Mouse (Mus musculus) T-helper 17 cell (primary cell): Measurements from ENCODE around the gene Nr2f6.

Source experiments
- in situ Hi-C, 2 experiments: fragments of 300-600 bp; cut with MboI, MseI; formaldehyde crosslinking; loops; 1 replicate in 1 of 2; 2 replicates in 1 of 2; pipeline ENCODE4 v1.15.1; 2025; ENCODE audit warnings: high pct_unique_total_duplicates in 2 of 2

Nr2f6 gene

DNA sequence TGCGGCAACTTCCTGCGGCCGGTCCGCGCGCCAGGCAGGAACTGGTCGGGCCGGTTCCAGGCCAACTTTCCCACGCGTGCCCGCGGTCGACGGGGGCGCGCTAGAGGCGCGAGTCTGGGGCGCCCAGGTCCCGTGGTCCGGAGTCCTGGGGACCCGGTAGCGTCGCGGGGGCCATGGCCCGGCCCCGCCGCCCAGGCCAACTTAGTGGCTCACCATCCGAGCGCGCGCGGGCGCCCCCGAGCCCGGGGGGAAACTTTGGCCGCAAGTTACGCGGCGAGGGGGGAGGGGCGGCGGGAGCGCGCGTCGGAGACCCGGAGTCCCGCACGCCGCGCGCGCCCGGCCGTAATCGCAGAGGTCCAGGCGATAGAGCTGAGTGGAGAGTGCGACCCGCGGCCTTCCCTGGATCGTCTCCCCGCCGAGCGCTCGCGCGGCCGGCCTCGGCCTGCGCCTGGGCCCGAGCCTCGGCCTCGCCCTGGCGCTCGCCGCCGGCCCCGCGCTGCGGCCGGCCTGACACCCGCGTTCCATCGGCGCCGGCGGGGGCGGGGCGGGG is at the start of gene Nr2f6:
Nr2f6 (minus strand) TSS at position 540 of the 550 bp plus-strand sequence.
- in situ Hi-C loops, result no loop called here

DNA sequence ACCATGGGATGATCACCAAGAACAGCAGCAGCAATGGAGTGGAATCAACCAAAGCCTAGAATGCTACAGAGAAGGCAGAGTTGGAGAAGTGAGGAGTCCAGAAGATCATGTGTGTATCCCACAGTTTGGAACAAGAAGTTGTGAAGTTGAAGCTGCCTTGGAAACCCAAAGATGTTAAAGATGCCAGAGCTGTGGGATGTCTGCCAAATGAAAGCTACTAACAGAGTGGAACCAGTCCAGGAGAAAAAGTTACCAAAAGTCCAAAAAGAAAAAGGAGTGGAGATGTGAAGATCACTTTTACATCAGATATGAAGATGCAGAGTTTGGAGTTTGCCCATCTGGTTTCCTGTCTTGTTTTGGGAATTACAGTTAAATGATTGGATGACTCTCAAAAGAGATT is 40.4 kb upstream of the Nr2f6 start:
- in situ Hi-C loops, result no loop called here

DNA sequence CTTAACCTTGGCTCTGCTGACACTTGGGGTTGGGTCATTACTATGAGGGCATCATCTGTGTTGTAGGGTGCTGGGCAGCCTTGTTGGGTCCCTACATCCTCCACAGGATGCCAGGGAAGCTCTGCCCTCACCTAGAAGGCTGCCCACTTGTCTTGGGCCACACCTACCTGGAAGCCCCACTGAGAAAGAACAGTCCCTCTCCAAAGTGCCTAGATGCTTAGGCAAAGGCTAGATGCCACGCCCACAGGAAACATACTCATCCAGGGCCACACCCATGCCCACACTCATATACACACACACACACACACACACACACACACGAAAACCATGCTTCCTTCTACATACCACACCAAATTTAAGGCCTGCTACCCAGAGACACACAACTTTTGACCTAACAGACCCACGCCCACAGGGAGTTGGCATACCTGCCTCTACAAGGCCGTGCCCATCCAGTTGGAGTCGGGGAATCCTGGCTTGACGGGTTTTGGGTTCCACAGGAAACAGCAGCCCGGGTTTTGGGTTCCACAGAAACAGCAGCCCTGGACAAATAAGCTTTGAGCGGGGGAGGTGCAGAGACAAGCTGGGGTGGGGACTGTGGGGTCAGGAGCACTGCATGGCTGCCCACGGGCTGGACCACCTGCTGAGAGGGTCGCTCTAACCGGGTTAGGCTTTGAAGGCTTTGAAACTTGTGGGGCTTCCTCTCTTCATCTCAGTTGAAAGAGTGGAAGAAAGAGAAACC is 29.9 kb upstream of the Nr2f6 start:
- in situ Hi-C loops, result loop anchor here in 1 of 2 experiments (5.0 kb wide), 1 partner anchor 1116 kb away; no protein-coding TSS in a partner anchor

DNA sequence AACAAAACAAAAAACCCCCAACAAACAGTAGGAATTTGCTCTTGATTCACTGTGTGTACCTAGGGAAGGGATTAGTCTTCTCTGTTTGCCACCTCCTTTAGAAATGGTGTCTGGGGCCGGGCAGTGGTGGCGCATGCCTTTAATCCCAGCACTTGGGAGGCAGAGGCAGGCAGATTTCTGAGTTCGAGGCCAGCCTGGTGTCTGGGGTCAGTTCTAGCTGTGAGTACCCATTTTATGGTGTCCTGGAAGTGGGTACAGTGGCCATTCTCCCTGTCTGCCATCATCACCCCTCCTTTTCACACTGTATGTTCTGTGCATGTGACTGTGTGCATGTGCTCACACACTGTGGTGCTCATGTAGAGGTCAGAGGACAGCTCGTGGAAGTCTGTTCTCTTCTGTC is 26.5 kb upstream of the Nr2f6 start:
- in situ Hi-C loops, result loop anchor here in 1 of 2 experiments (5.0 kb wide), 2 partner anchors 36 to 71 kb away; partner anchors contain the start of gene Ocel1

DNA sequence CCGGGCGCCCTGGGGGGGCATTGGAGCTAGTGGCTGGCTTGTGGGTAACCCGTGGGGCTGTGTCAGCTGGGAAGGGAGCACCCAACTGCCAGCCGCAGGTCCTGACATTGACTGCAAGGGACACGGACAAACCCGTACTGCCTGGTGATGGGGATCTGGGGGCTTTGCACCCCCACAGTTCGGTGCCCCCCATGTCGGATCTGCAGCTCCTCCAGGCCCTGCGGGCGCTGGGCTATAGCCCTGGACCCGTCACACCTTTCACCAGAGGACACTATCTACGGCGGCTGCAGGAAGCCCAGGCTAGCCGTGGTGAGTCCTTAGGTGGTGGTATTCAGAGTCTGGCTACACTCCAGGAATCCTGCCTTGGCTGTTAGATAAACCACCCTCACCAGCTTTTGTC is 25.7 kb upstream of the Nr2f6 start:
- in situ Hi-C loops, result loop anchor here in 1 of 2 experiments (5.0 kb wide), 2 partner anchors 35 to 70 kb away; partner anchors contain the start of gene Ocel1

DNA sequence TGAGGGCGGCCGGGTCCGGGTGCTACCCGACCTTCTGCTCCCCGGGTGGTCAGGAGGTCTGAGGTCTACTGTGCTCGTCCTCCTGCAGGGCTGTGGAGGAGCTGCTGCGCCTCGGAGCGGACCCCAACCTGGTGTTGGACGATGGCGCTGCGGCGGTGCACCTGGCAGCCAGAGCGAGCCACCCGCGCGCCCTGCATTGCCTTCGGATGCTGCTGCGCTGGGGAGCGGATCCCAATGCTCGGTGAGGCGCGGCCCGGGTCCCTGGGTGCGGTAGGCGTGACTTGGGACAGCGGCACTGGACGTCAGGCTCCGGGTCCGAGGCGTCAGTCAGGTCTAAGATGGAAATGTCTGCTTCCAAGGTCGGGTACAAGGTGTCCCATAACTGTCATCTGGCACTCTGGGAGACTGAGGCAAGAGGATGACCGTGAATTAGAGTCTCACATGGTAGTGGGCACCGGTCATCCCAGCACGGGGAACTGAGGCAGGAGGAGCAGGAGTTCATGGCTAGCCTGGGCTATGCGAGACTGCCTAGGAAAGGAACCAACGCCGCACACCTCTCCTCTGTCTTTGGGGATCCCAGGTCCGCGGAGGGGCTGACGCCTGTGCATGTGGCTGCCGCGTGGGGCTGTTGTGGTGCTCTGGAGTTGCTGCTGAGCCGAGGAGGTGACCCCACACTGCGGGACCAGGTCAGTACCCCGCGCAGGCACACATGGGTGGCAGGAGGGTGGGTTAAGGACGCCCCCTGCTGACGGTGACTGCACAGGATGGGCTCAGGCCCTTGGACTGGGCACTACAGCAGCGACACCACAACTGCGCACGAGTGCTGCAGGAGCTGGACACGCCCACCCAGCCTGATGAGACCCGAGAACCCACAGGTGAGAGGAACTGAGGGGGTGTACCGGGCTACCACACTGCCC is 24.6 kb upstream of the Nr2f6 start:
- in situ Hi-C loops, result loop anchor here in 1 of 2 experiments (5.0 kb wide), 2 partner anchors 34 to 69 kb away; partner anchors contain the start of gene Ocel1

DNA sequence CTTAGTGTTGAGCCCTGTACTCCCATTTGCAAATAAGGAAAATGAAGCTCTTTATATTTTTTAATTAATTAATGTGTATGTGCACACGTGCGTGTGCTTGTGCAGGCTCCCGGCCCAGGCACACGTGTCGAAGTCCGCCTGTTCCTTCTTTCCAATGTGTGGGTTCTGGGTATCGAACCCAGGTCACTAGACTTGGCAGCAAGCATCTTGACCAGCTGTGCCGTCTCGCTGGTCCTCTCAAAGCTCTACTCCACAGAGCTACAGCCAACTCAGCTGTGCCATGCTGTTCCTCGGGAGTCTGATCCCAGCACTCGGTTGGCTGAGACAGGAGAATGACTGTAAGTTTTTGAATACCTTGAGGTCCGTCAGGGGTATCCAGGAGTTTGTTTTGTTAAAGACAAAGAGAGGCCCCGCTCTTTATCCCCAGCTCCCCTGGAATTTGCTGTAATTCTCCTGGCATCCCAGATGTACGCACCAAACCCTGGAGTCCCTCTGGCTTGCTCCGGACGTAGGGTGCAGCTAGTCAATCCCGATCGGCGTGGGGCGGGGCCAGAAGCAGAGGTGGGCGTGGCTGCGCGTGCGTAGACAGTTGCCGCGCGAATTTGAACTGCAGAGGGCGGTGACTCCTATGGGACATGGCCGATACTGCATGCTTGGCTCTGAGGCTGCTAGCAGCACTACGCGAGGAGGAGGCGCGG is 23.8 kb upstream of the Nr2f6 start, which contains the start of gene Ankle1:
Ankle1 (plus strand) TSS at position 610 of the 698 bp plus-strand sequence.
- in situ Hi-C loops, result loop anchor here in 1 of 2 experiments (5.0 kb wide), 2 partner anchors 33 to 68 kb away; partner anchors contain the start of gene Ocel1

DNA sequence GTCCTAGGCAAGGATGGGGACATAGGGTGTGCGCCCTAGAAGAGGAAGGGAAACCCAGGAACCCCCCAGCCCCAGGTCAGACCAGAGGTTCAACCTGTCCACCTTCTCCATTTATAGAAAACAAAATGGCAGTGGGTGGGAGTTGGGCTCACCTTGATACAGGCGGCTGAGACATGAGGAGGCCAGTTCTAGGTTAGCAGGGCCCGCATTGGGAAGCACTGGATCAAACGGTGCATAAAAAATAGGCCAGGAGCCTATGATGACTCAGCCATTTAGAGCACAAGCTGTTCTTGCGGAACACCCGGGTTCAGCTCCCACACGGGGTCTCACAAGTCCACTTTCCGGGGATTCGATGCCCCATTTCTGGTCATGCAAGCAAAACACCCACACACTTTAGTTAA is 23.2 kb upstream of the Nr2f6 start:
- in situ Hi-C loops, result loop anchor here in 1 of 2 experiments (5.0 kb wide), 2 partner anchors 33 to 68 kb away; partner anchors contain the start of gene Ocel1

DNA sequence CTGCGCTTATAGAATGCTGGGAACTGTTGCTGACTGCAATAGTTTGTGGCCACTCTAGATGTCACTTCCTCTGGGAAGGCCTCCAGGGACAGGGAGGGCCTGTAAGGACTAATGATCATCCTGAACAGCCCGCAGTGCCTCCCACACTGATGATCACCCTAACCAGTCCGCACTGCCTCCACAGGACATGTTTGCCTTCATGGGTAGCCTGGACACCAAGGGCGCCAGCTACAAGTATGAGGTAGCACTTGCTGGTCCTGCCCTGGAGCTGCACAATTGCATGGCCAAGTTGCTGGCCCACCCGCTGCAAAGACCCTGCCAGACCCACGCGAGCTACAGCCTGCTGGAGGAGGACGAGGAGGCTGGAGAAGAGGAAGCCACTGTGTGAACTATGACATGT is 22.3 kb upstream of the Nr2f6 start:
- in situ Hi-C loops, result no loop called here

DNA sequence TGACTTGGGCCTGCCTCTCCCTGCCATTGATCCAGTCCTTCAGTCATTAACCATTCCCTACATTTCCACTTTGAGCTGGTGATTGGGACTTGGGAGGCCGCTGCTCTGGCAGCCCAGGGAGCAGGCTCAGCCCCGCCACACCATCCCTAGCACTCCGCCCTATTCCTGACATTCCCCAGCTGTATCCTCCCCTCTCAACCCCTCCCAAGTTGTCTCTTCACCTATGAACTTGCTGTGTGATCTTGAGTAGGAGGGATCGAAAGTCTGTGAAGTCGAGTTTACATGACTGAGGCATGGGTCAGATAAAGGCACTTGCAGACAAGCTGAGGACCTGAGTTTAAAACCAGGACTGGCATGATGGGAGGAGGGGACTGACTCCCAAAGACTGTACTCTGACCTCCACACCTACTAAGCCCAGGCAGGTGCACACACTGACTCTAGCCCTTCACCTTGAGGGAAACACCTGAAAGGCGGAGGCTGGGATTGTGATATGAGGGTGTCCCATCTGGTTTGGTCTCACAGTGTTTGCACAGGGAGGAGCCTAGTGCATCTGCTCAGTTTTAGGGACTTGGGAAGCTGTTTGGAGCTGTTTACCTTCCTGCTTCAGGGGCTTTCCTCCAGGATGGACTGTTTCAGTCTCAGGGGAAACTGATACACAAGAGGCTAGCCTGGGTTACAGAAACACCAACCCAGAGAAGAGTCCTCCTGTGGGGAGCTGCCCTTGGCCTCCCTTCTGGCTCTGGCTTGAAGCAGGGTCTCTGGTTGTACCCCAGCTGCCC is 21.5 kb upstream of the Nr2f6 start:
- in situ Hi-C loops, result no loop called here

DNA sequence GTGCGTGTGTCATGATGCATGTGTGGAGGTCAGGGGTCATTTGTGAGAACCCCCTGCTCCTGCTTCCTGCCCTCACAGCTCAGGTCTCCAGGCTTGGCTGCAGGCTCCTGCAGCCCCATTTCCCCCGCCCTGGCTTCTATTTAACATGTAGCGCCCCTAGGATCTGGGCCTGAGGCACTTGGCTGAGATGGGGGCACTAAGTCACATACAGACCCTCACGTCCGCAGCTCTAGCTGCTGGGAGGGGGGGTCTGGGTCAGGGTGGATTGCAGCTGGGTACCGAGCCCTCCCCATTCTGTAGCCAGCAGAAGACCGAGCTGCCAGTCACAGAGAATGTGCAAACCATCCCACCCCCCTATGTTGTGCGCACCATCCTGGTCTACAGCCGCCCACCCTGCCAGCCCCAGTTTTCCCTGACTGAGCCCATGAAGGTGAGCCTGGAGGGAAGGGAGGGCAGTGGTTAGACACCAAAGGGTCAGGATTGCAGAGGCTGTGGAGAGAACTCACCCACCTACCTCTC is 20.7 kb upstream of the Nr2f6 start:
- in situ Hi-C loops, result no loop called here

DNA sequence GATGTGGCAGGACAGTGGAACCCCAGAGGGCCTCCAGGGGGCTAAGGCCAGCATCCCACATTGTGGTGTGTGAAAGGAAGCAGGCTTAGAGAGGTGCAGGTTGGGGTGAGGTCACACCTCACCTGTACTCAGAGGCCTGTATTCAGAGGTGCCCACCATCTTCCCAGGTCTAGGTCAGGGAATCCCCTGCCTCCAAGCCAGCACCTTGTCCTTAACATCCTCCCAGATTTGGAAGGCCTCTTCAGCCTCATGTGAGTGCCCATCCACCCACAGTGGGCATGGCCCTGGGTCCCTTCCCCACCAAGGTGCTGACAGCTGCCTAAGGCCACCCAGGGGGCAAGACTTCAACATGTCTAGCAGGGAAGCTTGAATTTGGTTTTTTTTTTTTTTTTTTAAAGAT is 19.7 kb upstream of the Nr2f6 start:
- in situ Hi-C loops, result no loop called here

DNA sequence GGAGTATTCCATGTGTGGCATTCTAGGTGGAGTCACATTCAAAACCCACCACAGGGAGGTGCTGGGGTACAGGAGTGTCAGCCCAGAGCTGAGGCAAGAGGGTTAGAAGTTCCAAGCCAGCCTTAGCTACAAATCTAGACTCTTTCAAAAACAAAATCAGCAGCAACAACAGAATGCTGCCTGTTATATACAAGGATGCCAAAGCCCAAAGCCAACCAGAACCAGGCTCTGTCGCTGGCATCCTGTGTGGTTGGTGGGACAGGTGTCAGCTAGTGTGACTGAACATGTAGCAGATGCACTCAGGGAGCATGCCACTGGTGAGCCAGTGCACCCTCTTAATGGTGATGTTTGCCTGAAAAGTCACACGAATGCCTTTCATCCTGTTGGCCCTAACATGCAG is 19.1 kb upstream of the Nr2f6 start:
- in situ Hi-C loops, result no loop called here

DNA sequence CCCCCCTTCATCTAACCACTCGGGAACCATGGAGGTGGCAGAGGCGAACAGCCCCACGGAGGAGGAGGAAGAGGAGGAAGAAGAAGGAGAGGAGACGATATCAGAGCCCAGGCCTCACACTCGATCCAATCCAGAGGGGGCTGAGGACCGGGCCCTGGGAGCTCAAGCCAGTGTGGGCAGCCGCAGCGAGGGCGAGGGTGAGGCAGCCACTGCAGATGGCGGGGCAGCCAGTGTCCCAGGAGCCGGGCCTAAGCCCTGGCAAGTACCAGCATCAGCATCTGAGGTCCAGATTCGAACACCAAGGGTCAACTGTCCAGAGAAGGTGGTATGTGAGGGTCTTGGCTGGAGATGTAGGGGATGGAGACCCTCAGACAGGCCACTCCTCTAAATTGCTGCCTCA is 15.9 kb upstream of the Nr2f6 start:
- in situ Hi-C loops, result no loop called here

DNA sequence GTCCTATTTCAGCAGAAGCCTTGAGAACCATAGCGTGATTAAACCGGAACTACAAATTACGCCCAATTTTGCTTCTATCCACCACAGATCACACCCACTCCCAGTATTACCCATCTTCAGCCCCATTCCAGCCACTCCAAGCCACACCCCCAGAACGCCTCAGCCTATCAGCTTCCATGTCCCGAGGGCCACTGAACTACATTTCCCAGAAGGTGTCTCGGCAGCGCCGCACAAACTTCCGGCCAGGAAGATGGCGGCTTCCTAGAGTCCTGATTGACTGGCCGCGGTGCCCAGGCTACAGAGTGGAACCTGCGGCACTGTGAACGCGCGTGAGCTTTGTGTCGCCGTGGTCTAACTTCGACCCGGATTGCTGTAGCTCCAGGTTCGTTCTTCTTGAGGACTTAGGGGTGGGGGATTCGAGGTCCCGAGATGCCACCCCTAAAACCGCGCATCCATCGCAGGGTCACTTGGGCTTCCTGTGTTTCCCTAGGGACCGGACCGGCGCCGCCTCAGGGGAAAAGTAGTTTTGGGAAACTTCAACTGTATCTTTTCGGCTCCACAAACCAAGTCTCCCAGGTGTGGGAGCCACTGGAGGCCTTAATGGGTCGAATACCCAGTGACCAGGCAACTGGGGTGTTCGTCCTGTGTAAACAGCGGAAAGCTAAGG is 15.0 kb upstream of the Nr2f6 start, which contains the start of gene Babam1:
Babam1 (plus strand) TSS at position 223 of the 667 bp plus-strand sequence.
- in situ Hi-C loops, result no loop called here

DNA sequence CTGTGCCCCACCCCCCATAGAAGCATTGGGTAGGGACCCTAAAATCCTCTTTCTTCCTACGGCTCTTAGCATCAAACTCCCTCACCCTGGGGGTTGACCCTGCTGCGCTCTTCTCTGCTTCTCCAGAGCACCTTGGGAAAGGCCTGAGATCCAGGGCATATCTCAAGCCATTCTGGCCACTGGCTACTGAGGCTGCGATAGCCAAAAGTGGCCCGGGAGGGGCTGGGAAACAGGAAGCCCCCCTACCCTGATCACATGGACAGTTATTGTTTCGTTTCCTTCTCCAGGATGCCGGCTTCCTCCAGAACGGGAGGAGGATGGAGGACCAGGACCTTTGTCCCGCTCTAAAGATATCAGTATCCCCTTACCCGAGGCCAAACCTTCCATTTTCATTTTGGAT is 13.9 kb upstream of the Nr2f6 start, which contains the start of gene Ushbp1:
Ushbp1 (minus strand) TSS at position 174 of the 400 bp plus-strand sequence.
- in situ Hi-C loops, result no loop called here

DNA sequence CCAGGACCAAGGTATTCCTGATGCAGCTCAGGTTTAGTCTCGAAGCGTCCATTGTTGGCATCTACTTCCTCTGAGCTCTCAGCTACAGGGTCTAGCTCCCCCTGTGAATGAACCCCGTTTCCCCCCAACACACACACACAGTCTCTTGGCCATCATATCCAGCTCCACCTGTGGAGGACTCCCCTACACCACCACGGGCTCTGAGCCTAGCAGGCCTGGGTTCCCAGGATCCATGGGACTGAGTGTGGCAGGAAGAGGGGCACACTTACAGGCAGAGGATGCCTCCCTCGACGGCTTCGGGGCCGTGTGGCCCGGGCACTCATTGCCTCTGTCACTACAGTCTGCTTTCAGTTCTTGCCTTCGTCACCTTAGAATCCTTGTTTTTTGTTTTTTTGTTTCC is 13.3 kb upstream of the Nr2f6 start:
- in situ Hi-C loops, result no loop called here

DNA sequence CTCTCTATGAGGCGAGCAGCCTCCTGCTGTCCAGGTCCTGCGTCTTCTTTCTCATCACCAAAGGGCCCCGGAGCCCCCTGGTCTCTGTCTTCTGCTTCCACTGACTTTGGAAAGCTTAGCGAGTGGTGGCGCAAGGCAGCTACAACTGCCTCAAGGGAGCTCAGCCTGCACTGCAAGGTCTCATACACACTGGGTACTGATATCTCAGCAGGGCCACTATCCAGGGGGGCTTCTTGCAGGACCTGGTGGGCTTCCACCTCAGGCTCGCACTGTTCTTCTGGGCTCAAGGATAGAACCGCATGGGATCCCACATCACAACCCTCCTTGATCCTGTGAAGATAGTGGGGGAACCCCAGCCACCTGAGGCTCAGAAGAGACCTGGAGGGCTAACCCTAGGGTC is 12.7 kb upstream of the Nr2f6 start:
- in situ Hi-C loops, result no loop called here

DNA sequence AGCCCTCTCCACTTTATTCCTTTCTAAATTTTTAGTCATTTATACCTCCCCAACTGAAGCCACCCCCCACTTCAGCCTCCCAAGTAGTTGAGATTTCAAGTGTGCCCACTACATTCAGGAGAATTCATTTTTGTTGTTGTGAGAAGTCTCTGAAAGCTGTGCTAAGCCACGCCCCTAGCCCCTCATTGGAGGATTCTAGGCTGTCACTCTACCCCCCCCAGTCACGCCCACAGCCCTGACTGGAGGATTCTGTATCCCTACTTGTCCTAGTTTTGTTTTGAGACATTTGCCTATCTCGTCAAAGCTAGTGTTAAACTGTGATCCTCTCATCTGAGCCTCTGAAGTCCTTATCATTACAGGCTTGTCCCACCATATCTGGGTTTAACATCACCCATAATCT is 11.1 kb upstream of the Nr2f6 start:
- in situ Hi-C loops, result no loop called here
